Mouse (Mus musculus) gastrocnemius, postnatal 36 days (tissue): ENCODE measurements at regions not wholly inside any gene's neighbourhood (a gene's known extent, or its start where the extent isn't known, plus 50 kb on each side); places are given as distances from the start of the nearest gene placed in this dataset.

Source experiments
- DNase-seq, 2 experiments: peaks; one replicate each; pipeline ENCODE4 v3.0.0; 2022
- intact Hi-C: fragments of 180-260 bp; cut with DNase I; formaldehyde crosslinking; loops from one replicate; pipeline ENCODE4 v1.15.1; 2025

- intact Hi-C loops: no loop called here
- no peak for DNase-seq
Observed at GRCm38 (mm10) chr9:60993661-60994060, 199.3 kb downstream of the Uaca start.

GRCm38 (mm10) chr9:60995096-60995495 is 200.8 kb downstream of the Uaca start:
- no peak for DNase-seq
- intact Hi-C loops: no loop called here

DNA sequence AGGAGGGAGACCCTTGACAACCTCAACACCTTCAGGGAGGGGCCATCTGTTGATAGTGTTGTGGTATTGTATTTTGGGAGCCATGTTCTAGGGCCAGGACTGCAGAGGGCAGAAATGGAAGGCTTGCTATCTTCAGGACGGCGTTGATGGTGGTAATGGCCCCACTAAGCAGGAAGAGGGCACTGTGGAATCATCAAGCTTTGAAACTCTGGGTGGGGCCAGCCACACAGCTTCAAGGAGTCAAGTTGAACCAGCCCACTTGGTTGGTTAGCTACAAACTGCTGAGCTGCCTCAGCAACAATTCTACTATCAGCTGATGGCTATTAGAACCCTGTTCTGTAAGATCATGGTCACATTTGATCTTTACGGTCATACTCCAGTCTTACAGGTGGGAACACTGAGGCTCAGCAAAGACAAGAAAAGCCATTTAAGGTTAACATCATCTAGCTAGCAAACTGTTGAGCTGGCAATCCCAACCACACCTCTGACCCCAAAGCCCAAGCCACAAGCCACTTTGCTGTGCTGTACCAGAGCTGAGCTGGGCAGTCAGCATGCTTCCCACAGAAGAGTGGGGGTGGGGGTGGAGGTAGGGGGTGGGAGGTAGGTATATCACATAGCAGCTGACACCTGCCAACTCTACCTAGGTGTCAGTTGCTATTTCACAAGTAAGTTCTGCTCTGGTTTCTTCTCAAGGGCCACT is 203.9 kb downstream of the Uaca start:
- DNase-seq: no peak
- intact Hi-C loops: no loop called here

- DNase-seq: no peak
Observed at GRCm38 (mm10) chr9:60999001-60999529, 204.7 kb downstream of the Uaca start.

GRCm38 (mm10) chr9:61000232-61000631 is 205.9 kb downstream of the Uaca start:
- intact Hi-C loops: no loop called here
- DNase-seq: no peak

More at GRCm38 (mm10) chr9:60999001-60999529, 204.7 kb downstream of the Uaca start:
- intact Hi-C loops: no loop called here

DNA sequence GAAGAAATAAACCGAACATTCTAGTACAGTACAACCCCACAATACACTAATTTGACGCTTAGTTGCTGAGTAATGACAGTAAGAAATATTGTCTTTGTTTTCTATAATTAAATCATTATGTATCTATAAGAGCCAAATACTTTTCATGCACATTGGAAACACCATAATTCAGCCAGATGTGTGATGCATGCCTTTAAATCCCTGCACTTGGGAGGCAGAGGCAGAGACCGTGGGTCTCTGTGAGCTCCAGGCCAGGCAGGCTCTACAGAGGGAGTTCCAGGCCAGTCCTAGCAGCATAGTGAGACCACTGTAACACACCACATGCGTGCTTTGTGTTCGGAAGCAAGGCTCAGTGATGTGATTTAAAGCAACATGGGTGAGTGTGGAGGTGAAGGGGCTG is 208.2 kb downstream of the Uaca start:
- intact Hi-C loops: no loop called here

DNA sequence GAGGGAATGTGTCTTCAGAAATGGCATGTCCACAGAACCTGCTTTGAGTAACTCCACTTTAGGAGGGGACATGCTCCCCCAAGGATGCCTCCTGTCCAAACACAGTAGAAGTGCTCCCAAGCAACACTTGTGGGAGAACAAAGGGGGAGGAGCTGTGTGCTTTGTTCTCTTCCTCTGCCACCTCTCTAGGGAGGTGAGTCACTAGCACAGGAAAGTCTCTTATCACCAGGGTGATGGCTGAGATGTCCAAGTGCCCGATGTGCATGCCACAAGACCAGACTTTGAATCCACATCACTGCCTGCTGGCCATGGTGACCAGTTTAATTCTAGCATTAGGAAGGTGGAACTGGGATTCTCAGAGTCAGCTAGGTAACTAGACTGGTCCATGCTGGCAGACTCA is 214.1 kb downstream of the Uaca start:
- intact Hi-C loops: no loop called here

More for the DNA sequence above, 208.2 kb downstream of the Uaca start:
- no peak for DNase-seq

GRCm38 (mm10) chr9:61011066-61011465 is 216.7 kb downstream of the Uaca start:
- DNase-seq: no peak
- intact Hi-C loops: no loop called here

More for the DNA sequence above, 214.1 kb downstream of the Uaca start:
- no peak for DNase-seq

GRCm38 (mm10) chr9:61012771-61013540 is 218.6 kb downstream of the Uaca start:
- peak; percentile 48 to 60 for DNase-seq
- intact Hi-C loops: no loop called here

DNA sequence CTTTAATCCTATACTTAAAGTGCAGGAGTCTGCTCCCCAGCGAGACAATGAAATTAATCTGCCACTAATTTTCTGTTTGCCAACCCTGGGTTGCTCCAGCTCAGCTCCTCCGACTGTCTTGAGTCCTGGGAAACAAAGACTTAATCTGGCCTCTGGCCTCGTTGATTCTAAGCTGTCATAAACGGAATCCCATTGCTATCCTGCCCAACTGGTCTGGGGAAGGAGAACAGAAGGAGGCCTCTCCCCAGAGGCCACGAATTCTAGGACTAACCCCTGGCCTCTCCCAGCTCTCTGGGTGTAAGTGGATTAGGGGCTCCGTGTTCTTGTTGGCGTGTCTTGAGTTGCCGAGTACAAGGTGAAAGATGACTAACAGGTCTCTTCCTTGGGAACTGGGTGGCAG is 219.8 kb downstream of the Uaca start:
- intact Hi-C loops: no loop called here
- no peak for DNase-seq

DNA sequence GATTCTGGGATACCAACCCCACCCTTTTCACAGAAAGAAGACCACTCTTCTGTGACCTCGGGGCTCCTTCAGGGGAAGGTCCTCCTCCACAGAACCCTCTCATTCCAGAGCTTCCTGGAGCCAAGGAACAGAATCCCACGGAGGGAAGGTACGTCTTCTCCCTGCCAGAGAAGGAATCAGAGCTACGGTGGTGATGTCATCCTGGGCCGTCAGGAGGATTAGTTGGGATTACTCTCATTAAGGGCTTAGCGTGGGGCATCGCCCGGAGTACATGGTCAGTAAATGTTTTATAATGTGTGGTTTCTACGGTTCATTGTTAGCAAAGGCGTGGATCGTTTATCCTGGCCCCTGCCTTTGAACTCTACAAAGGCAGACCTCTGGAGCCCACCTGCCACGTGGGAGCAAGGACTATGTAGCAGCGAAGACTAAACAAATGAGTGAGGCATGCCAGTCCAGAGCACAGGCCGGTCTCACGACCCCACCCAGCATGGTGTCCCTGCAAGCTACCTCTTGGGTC is 221.1 kb downstream of the Uaca start:
- intact Hi-C loops: no loop called here
- DNase-seq: no peak

DNA sequence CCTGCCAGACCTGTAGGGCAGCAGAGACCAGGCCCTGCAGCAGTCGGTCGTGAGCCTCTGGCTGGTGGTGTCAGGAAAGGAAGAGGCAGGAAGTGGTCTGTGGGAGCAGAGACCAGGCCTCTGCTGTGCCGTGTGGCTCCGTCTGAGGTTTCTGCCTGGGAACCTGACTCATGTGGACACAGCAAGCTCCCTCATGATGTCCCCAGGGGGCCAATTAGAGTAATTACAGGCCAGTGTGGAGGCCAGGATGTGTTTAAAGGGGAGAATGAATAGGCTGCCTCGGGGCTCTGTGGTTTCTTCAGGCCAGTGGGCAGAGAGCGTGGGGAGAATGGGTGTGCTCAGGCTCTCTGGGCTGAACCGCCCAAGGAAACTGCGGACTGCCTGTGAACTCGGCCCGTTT is 222.3 kb downstream of the Uaca start:
- no peak for DNase-seq
- intact Hi-C loops: no loop called here

GRCm38 (mm10) chr9:61019938-61020337 is 225.6 kb downstream of the Uaca start:
- intact Hi-C loops: no loop called here
- no peak for DNase-seq

DNA sequence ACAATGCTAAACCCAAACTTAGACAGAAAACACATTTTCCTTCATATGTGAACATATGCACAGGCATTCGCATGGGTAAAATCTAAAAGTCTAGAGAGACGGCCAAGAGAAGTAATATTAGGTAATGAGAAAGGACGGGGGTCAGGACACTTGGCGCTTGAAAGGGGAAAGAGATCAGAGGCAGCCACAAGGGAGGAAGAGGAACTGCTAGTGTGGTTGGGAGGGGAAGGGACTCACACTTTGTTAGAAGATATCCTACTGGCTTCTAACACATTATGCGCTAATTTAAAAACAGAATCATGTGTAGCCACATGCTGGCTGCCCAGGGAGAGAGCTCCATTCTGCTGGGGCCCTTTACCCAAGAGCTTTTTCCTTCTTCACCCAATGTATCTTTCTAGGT is 227.5 kb downstream of the Uaca start:
- intact Hi-C loops: no loop called here
- DNase-seq: no peak

DNA sequence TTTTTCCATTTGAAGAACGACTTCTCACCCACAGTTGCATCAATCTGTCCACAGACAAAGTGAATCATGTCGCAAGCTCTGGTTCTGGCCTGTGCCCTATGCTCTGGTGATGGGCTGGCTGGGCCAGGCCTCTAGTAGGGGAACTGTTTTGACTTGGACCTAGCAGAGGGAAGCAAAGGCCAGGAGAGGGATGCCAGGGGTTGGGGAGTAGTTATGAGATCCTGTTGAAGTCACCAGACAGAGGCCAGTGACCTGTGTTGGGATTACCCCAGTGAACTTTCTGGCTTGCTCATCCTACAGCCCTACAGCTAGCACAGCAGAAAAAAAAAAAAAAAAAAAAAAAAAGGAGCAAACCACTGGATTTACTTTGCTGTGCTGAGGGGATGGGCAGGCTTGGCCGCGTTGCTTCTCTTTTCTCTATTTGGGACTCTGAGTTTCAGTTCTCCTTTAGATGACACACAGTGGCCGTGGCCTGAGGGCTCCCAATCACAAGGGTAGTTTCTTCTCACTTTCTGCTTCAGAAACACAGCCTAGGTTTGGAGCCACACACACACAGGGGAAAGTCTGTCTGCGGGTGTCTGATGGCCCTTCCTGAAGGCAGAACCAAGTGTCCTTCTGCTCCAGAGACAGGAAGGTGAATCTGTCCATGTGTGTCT is 228.2 kb downstream of the Uaca start:
- no peak for DNase-seq
- intact Hi-C loops: no loop called here

GRCm38 (mm10) chr9:61025341-61025740 is 231.0 kb downstream of the Uaca start:
- intact Hi-C loops: no loop called here
- no peak for DNase-seq

DNA sequence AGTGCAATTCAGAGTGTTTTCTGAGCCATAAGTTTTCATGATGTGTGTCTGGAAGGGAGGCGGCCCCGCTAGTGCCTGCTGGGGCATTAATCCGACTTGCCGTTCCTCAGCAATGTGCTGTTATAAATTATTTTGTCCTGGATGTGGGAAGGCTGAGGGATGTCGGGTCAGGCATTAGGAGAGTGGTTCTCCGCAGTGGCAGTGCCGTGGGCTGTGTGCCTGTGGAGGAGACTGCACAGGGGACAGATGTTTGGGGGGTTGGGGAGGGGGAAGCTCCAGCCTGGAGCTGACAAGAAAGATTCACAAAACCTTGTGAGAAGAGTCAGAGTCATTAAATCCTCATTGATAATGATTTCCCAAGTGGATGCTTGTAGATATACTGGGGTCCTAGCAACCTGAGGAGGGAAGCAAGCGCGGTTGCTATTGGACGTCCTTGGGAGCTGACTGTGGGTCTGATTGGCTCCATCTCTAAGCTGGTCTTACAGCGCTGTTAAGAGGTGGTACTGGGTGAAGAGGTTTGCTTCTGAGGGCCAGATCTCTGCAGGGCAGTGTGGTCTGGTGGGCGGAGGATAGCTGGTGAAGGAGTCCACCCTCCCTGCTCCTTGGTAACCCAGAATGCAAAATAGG is 234.5 kb downstream of the Uaca start:
- no peak for DNase-seq
- intact Hi-C loops: no loop called here

DNA sequence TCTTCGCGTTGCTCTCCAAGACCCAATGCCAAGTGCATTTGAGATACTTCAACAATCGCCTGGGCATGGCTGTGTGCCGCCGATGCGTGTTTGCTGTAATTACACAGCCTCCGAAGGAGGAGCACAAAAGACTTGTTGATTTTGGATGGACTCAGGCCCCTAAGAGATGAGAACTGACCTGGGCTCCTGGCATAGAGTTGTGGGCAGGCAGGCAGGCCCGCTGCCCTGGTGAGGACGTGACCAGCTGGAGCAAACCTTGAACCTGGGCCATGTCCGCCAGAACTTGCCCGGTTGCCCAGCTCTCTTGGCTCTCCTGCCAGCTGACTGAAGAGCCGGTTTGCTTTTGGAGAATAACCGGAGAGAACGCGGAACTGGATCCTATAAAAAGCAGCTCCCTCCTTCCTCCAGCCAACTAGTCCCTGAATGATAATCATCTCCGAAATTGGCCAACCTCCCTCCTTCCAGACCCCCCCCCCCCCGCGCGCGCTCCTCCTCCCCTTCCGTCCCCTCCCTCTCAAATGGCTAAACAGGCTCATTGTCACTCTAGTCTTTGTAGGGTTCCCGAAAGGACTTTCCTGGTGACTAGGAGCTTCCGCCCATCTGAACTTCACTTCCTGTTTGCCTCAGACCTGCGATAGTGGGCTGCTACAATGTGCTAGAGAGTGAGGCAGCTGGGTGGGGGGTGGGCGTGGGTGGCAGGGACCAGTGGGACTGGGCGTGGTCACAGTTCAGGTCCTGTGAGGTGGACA is 237.5 kb downstream of the Uaca start:
- intact Hi-C loops: no loop called here
- peak; percentile 31 to 42 for DNase-seq

DNA sequence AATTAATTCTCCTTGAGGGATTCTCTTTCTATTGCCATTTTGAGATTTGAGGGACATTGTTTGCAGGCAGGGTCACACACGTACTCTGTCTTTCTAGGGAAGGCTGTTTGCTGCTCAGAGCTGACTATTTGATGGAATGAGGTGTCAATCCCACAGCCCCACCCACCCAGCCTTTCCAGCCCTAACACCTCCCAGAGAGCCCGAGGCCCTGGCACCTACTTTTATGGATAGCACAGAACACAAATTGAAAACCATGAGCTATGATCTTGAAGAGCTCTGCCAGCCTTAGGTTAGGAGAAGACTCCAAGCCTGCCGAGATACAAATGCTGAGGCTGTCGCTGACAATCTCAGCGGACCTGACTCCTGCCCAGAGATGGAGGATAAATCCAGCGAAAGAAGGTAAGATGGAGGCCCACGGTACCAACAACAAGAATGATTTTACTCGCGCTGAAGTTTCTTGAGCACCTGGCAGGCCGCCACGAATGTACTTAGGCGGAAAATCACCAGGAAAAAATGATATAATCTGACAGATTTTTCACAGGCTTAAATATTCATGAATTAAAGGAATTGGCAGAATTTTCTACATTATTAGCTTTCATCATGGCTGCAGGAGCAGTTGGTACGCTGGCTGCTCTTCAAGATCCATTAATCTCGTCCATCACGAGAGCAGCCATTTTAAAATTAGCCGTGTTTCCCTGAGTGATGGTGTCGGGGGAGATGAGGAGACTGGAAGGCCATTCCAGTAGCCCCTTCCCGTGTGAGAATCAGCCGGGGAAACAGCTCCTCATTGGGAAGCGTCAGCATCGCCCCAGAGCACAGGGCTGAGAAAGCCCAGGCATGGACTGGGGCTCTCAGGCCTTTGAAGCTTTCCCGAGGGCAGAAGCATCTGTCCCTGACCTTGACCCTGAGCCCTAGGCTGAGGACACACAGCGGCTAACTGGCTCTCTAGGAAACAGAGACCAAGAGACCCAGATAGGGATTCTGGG is 238.4 kb downstream of the Uaca start:
- no peak for DNase-seq
- intact Hi-C loops: no loop called here
